Mouse (Mus musculus) induced T-regulatory cell, adult 2 months (primary cell): ENCODE results near the gene Atxn1.

Experiments used
- DNase-seq: peaks from one replicate; pipeline ENCODE4 v3.0.0-alpha.2; 2012; ENCODE audit warnings: low read depth

Gene Atxn1

DNA sequence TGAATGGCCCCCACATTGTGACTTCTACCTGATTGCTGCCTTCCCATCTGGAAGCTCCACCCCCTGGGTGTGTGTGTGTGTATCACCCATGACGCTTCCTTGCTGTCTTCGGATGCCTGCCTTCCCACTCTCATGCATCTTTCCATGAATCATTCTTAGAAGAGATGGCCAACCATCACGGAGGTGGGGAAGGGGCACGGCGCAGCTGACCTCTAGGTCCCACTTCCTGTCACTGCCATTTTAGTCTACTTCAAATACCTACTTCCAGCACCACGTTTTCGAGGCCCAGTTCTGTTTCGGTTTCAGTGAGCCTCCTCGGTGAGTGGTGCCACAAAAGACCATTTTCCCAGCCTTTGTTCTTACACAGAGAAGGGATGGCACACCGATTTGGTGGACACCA is 99.2 kb downstream of the Atxn1 start:
- peak; percentile 75 for DNase-seq

GRCm38 (mm10) chr13:45863779-45864178 is 101.0 kb downstream of the Atxn1 start:
- DNase-seq, result peak; percentile 73

GRCm38 (mm10) chr13:45861885-45862605 is 102.8 kb downstream of the Atxn1 start:
- peak; percentile 74 for DNase-seq

DNA sequence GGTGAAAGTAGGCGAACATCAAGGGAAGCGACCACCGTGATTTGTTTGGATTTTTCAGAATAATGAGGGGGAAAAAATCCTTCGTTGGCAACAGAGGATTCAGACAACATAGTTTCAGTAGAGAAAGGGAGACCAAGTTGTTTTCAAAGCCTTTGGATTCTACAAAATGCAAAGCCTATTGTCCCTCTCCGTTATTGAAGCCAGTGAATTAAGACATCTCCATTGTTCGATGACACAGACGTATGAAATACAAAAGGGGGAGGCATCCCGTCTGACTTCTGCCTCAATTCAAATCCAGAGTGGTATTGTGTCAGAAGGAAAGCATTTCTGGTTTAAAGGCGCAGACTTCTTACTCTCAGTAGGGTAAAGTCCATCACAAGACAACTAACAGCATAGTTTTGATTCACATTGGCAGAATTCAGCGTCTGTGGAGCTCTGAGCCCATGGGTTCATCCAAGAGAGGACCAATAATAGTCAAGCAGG is 103.7 kb downstream of the Atxn1 start:
- DNase-seq, result no peak

- DNase-seq, result no peak
These were observed 105.6 kb downstream of the Atxn1 start for GRCm38 (mm10) chr13:45859081-45859709.

GRCm38 (mm10) chr13:45857416-45857815 is 107.4 kb downstream of the Atxn1 start:
- peak; percentile 53 for DNase-seq

DNA sequence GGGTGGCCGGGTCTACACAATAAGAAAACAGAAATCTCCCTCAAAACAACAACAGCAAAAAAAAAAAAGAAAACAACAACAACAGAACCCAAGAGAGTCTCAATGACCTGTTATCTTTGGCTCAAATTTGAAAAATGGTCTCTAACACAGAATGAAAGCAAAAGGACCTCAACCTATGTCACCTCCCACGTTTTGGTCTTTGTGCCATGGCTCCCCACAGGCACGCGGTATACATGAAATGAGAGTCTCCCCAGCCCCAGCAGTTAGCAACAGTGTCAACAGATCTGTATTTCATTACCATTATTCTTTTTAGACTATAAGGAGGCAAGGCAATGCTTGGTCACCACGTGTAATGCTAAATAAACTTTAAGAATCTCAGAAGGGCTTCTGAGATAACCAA is 110.3 kb downstream of the Atxn1 start:
- peak; percentile 72 for DNase-seq

- peak; percentile 27 for DNase-seq
These were observed 111.1 kb downstream of the Atxn1 start for GRCm38 (mm10) chr13:45853691-45854090.

DNA sequence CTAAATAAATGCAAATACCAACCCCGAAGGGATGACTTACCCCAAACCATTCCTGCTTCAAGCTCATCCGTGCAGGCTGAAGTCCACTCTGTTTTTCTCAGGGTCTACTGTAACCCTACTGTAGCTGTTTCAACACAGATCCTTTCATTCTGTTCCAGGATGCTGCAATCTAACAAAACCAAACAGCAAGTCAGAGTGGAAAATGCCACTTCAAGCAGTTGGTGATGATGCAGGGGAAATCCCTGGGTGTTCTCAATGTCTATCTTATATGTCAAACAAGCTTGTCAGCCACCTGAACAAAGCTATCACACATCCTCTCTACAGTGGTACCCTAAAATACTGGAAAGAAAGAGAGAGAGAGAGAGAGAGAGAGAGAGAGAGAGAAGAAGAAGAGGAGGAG is 112.5 kb downstream of the Atxn1 start:
- peak; percentile 88 for DNase-seq

DNA sequence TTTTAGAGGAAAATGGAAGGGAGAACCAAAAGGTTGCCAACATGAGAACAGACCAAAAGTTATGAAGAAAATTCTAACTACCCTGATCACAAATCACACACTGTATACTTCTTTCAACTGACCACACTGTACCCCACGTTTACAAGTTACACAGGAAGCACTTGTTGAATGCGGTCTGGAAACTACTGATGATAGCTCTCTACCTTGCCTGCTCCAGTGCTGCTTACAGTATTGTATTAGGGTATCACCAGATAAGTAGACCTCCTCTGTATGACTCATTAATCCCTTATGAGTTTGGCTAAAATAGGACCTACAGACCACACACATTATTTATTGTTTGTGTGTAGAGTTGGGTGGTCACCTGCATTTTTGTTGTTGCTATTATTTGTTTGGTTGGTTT is 113.1 kb downstream of the Atxn1 start:
- peak; percentile 64 for DNase-seq

DNA sequence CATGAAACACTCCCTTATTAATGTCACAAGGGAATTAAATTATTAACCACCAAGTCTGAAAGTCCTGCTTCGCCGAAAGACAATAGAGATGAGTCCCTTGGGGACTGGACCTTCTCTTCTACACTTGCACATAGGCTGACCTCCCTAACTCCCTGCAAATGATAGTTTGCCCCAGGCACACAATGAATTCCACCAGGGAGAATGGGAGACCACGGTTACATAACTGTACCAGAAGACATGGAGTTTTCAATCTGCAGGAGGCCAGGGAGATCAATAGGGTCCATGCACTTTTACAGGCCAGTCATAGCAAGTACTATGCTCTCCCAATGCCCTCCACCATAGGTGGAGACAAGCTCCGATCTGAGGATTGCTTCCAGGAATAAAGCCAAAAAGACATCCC is 113.7 kb downstream of the Atxn1 start:
- no peak for DNase-seq

DNA sequence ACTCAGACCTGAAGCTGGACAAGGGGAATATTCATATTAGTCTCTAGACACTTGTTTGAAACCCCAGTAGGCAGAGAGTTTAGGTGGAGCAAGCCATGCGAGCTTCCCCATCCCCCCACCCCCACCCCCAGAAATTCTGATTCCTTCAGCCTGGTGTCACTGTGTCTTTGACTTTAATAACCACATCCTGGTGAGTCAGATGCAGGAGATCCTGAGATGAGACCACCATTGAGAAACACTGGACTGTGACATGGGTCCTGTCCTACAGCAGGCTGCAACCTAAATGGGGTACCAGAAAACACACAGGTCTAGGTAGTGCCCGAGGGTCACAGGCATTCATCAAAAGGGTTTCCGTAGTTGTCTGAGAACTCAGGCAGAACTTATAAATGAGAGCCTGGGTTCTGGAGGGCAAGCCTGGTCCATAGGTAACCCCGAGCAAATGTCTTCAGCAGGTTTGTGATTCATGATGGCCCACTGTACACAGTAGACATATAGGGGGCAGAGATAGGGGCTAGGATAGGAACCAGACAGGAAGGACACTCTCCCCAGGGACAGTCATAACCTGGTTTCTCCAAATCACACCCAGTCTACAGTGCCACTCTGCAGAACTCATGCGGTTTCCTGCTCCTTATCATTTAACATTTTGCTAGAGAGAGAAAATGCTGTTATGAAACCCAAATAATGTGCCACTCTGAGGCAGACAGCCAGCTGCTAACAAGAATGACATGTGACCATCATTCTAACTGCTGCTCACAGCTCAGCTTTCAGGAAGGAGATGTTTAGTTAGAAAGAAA is 114.4 kb downstream of the Atxn1 start:
- peak; percentile 84 for DNase-seq

DNA sequence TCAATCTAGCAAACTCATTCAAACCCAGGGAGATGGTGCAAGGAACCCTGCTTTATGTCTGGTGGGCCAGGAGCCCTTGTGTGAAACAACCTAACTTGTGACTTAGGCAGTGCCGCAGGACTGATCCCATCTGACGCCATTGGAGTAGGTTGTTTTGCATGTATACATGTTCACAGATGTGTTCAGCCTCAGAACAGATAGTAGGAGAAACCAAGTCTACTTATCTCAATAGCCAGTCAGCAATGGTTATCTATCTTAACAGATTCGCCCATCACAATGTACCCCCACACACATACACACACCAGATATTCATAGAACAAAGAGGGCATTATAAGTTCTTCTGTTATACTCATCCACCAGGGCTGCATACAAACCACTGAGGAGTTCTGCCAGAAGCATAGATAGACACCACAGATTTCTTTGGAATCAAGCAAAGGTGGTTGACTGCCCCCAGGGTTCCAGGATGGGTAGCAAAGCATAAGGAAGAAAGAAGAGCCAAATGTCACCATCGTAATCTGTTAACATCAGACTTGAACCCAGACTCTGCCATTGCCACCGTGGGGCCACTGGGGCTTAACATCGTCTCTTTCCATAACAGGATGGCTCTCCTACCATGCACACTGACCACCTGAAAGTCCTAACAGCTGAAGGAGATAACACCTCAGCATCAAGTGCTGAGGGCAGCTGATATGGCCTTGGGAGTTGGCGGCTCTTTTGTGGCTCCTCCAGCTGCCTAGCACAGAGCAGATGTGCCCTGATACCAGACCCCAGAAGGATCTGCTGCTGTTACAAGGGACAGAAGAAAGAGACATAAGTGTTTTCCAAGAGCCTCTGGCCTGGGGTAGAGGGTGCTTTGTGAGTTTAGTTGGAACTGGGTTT is 115.4 kb downstream of the Atxn1 start:
- DNase-seq, result peak; percentile 26

DNA sequence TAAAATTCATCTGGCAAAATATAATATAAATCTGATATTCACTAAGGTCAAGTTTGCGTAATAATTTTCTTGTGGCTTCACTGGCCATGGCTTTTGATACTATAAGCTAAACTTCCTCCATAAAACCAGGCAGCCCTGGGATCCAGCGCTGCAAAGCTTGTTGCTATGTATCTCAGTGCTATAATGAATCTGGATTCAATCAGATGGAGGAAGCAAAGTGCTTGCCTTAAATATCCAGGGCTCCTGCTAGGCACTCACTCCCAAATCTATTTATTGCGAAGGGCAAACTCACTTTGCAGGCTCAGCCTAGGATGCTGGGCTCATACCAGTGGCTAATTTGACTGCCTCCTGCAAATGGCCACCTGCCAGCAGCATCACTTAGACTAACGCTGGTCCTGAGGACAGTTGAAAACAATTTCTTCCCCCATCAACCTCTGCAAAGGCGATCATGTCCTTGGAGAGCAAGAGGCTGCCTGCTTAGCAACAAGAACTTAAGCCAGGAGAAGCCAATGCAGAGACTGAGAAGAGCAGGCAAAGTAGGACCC is 122.2 kb downstream of the Atxn1 start:
- DNase-seq, result no peak

- DNase-seq, result peak; percentile 41
These were observed 124.9 kb downstream of the Atxn1 start for GRCm38 (mm10) chr13:45839901-45840300.

DNA sequence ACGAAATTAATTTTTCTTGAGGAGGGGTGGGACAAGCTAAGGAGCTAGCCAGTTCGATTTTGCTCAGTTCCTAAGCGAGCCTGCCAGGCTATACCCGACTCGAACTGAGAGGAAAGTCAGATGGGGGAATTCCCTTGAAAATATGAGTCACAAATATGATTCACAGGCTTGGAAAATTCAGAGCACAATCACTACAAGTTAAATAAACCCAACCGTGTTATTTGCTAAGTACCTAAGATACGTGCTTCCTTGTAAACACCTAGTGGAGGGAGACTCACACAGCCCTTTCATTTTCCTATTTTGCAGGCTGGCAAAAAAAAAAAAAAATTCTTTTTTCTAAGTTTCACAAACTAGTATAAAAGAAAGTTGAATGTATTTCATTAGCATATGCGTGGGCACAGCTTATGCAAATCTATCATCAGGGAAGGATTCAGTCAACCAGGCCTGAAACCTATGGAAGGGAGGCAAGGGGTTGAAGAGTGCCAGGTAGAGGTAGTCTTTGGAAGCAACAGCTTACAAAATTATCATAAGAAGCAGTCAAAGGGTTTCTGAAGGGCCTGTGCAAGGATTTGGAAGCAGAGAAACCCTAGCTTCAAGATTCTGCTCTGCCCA is 127.1 kb downstream of the Atxn1 start:
- peak; percentile 74 for DNase-seq

DNA sequence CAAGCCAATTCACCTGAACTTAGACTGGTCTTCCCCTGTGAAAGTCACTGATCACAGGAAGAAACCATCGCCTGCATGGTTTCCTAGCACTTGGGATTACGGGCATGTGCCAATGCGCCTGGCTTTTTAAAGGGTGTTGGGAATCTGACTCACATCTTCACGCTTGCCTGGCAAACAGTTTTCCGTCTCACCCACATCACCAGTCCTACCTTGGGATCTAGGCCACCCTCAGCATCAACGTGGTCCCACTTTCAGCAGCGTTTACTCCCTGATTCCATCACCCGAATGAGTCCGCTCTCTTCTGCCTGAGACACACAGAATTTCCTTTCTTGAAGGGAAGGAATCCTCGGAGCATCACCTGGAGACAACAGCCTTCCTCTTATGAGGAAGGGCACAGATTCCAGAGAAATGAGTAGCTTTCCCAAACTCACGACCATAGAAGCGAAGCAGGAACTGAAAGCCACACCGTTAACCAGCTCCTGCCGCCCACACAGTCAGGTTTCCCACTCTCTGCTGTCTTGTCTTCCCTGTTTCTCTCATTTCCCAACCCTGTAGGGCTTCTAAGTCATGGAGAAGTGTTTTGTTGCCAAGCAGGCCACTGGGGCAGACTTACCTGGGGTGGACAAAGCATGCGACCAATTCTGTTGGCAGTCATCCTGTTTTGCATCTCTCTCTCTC is 128.3 kb downstream of the Atxn1 start:
- no peak for DNase-seq

DNA sequence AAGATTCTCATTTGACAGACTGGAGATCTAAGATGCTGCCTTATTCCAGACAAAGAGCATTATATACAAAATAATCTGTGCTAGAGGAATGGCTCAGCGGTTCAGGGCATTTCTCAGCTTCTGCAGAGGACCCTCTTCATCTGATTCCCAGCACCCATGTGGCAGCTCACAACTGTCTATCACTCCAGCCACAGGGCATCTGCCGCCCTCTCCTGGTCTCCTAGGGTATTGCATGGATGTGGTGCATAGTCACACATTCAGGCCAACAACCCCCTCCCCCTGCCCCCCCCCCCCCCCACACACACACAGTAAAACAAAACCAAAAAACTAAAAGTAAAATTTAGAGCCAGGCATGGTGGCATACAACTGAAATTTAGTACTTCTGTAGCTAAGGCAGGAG is 130.5 kb downstream of the Atxn1 start:
- DNase-seq, result peak; percentile 41

- peak; percentile 18 for DNase-seq
These were observed 132.0 kb downstream of the Atxn1 start for GRCm38 (mm10) chr13:45832695-45833350.
